Mouse (Mus musculus) urinary bladder, postnatal 4 days (tissue): ENCODE results near the gene Sdc1.
A peak's percentile ranks its signal among the peaks of the same experiment; 100 is the strongest.

ENCODE experiments used
- DNase-seq, 2 experiments: peaks; one replicate each; pipeline ENCODE4 v3.0.0; 2021 to 2022; ENCODE audit warnings: low spot score in 2 of 2

Gene Sdc1

GRCm38 (mm10) chr12:8770946-8771843 is at the start of gene Sdc1:
Gene Sdc1, plus strand, starts transcription at chr12:8771323.
- DNase-seq, result peak; percentile 82

- DNase-seq, result no peak
Observed at GRCm38 (mm10) chr12:8726890-8727289, 44.2 kb upstream of the Sdc1 start.

GRCm38 (mm10) chr12:8728739-8729138 is 42.4 kb upstream of the Sdc1 start:
- no peak for DNase-seq

GRCm38 (mm10) chr12:8753654-8754053 is 17.5 kb upstream of the Sdc1 start:
- no peak for DNase-seq

DNA sequence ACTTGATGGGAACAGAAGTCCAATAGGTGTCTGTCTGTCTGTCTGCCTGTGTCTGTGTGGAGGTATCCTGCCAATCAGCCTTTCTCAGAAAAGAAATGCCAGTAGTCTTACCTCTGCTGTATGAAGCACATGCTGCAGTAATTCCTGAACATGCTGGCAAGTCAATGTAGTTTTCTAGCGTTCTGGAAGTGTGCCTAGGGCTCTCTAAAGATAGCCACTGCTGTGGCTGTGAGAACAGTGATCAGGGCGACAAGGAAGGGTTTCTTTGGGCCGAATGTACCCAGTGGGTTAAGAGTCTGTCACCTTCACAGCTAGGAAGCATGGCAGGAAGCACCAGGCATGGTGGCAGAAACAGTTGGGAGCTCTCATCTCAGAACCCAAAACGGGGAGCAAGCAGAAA is 17.0 kb upstream of the Sdc1 start:
- DNase-seq, result no peak

- no peak for DNase-seq
Observed at GRCm38 (mm10) chr12:8758029-8758428, 13.1 kb upstream of the Sdc1 start.

- DNase-seq, result no peak
Observed at GRCm38 (mm10) chr12:8759115-8759514, 12.0 kb upstream of the Sdc1 start.

GRCm38 (mm10) chr12:8759779-8760178 is 11.3 kb upstream of the Sdc1 start:
- DNase-seq, result peak in 1 of 2 experiments; percentile 16

DNA sequence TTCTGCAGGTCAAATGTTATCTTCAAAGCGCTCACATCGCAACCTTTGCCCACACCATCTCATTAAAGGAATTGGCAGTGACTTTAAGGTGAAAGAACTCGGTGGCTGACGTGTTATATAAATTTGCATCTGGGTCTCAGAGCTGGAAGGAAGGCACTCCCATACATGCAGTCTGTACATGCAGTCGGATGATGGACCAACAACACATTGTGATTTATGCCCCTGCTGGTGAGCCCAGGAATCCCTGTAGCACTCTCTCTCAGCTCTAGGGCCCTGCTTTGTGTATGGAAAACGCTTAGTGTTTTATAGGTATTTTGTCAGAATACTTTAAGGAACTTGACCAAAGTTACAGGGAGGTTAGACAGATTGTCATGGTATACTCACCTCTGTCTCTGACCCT is 10.6 kb upstream of the Sdc1 start:
- no peak for DNase-seq

- DNase-seq, result peak in 1 of 2 experiments; percentile 15
Observed at GRCm38 (mm10) chr12:8761058-8761457, 10.1 kb upstream of the Sdc1 start.

DNA sequence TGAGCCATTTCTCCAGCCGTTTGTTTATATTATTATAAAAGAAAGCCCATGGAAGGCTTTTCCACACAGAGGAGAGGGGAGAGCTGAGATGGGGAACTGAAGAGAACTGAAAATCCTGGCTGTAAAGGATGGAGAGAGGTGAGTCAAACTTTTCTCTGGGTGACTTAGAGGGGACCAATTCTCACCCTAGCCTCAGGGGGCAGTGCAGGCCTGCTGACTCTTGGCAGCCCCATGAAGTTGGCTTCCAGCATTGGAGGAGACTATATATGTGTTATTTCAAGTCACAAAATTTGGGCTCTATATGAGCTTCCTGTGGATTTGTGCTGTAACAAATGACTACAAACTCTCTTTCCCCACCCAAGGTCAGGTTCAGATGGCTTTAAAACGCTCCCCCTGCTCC is 8.5 kb upstream of the Sdc1 start:
- DNase-seq, result peak in 1 of 2 experiments; percentile 16

- DNase-seq, result peak in 1 of 2 experiments; percentile 15
Observed at GRCm38 (mm10) chr12:8764221-8764930, 6.7 kb upstream of the Sdc1 start.

DNA sequence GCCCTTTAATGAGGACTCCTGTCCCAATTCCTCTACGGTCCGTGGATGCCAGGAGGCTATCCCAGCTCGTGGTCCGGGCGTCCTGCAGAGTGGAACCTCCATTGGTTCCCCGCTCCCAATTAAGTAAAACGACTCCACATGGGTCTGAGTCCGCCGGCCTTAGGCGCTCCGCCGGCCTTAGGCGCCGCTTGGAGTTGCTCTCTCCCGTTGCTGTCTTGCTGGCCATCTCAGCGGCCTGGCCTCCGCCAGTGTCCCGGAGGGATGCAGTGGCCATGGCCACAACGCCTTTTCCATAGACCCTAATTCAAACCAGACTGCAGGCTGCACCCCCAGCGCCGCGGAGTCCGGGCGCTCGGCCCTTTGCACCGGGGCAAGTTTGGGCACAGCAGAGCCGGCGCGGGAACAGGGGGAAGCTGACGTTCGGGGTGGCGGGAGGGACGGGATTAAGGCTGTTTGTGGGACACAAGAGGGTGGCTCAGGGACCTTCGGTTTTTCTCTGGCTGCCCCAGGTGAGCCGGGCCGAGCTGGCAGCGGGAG is 789 bp downstream of the Sdc1 start:
- DNase-seq, result no peak

DNA sequence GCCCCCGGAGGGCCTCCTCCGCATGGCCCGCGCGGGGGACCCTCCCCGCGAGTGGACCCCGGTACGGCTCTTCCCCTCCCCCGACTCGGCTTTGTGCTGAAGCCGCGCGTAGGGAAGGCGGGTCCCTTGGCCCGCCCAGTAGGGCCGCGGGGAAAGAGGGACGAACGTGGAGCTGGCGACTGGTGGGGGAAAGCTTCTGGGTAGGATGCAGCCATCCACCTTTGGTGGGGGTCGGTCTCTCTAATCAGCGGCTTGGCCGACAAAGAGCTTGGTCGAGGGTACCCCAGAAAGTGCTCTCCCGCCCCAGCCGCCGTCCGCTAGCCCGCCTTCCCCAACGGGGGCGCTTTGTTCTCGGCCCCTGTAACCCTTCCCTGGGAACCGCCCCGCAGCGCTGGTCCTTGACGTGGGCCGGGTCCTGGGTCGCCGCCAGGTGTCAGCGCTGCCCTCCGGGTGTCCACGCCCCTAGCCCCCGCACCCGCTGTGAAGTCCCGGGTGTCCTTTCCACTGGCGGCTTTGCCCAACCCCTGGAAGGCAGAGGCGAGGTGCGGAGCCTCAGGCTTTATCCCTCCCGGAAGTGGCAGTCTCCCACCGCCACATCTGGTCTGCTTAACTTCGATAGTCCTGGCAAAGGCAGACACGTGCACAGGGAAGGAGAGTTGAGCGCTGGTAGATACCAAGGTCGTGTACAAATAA is 1.5 kb downstream of the Sdc1 start:
- peak in 1 of 2 experiments; percentile 61 for DNase-seq

GRCm38 (mm10) chr12:8773336-8773735 is 2.2 kb downstream of the Sdc1 start:
- no peak for DNase-seq

DNA sequence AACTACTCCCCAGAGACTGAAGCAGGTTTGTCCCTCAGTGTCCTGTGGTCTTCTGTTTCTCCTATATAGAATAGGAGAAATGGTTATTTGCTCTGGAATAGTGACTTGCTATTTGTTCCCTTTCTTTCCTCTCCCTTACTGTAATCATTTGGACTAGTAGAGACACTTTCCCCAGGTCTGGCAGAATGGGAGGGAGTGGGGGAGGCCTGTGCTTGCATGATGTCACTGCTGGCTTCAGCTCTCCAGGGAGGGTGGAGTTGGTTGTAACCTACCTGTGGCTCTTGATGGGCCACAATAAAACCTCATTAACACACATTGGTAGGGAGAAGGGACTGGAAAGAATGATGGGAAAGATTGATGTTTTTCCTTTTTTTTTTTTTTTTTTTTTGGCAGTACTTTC is 3.1 kb downstream of the Sdc1 start:
- DNase-seq, result no peak

DNA sequence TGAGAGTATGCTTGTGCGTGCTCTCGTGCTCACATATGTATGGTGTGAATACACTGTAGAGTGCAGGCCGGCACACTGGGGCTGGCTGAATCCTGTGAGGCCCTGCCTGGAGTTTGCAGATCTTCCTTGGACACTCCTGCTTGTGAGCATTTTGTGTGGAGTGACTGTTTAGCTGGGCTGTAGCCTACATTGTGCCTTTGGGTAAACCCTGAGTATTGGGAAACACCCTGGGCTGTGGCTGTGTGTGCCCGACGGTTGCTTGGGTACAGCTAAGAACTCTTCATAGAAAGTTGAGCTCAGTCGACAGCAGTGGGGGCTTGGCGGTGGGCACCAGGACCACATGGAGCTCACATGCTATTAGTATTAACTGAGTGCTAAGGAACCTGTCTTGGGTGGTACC is 5.1 kb downstream of the Sdc1 start:
- no peak for DNase-seq

GRCm38 (mm10) chr12:8776741-8777140 is 5.6 kb downstream of the Sdc1 start:
- no peak for DNase-seq

DNA sequence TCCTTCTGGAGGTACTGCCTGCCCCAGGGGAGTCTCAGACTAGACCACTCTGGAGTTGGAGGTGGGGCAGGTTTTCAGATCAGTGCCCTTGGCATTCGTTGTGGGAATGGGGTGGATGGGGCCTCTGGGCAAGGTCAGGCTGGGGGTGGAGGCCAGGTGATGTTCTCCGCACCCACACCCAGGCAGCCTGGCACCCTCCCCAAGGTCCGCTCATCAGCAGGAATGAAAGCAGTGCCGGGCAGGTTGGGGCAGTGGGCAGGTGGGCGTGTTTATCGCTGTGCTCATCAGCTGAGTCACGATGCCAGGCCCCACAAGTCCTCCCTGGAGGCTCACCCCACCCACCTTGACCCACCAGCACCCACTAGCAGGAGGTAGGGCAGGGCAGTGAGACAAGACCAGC is 7.0 kb downstream of the Sdc1 start:
- DNase-seq, result peak in 1 of 2 experiments; percentile 60

DNA sequence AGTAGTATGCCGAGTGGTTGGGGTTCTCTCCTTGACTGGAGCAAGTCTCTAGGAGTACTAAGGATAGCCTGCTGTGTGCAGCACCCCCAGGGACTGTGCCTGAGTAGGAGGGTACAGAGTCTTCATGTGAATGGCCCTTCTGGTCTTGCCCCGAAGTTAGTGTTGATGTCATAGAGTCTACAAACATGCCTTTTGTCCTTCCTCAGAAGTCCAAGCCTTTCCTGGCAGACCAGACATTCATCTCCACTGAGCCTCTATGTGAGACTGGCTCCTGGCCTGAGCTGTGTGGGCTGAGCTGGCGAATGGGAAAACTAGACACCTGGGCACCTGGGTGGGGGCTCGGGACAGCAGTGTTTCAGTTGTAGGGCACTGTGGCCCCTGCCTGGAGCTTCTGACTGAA is 8.7 kb downstream of the Sdc1 start:
- no peak for DNase-seq

- no peak for DNase-seq
Observed at GRCm38 (mm10) chr12:8781121-8781520, 10.0 kb downstream of the Sdc1 start.
